In genomic region chr14:52442690-52443089, GRCm38 (mm10) we compare ENCODE assay signal across 22 mouse cellular contexts. TPM values are rescaled to one million over a fixed set of nuclear protein-coding genes. Genes with fewer than 3 reads are reported as not detected.
"Had no signal": no experiment of that assay in that cellular context is flagged by ENCODE, and none has a peak within 500 bp of the region (broad histone marks: within the 10 kb centered on the region; RNA-seq: fewer than 3 reads in every experiment).

Gene Olfr1509 (plus strand): TSS chr14:52442990.

- DNase-seq: left cerebral cortex, postnatal 4 days; liver; liver, embryonic 13.5 days; liver, postnatal 0 days; lung, adult 18-20 months; lung, adult 2 months; lung, embryonic 14.5 days; lung, postnatal 10 days; lung, postnatal 14 days; lung, postnatal 36 days; lung, postnatal 4 days; midbrain, embryonic 14.5 days had no signal

RNA-seq across cellular contexts. Expression of gene Olfr1509, which starts in this region (rescaled TPM):
- total RNA-seq: left cerebral cortex, postnatal 10 days; left cerebral cortex, postnatal 14 days; left cerebral cortex, postnatal 25 days; left cerebral cortex, postnatal 36 days; left cerebral cortex, postnatal 4 days; liver, adult 2 months; megakaryocyte progenitor cell, adult 5-6 weeks; megakaryocyte, adult 5-6 weeks; megakaryocyte-erythroid progenitor cell, adult 5-6 weeks; midbrain, postnatal 0 days; monocyte, adult 5-6 weeks had no signal
